Mouse (Mus musculus): ENCODE results near the gene Gm12830. TPM values are rescaled to one million over a fixed set of nuclear protein-coding genes. Genes with fewer than 3 reads are reported as not detected.

The Gm12830 gene
- not detected in 2 replicates for polyA plus RNA-seq (2012; rRNA removed)

DNA sequence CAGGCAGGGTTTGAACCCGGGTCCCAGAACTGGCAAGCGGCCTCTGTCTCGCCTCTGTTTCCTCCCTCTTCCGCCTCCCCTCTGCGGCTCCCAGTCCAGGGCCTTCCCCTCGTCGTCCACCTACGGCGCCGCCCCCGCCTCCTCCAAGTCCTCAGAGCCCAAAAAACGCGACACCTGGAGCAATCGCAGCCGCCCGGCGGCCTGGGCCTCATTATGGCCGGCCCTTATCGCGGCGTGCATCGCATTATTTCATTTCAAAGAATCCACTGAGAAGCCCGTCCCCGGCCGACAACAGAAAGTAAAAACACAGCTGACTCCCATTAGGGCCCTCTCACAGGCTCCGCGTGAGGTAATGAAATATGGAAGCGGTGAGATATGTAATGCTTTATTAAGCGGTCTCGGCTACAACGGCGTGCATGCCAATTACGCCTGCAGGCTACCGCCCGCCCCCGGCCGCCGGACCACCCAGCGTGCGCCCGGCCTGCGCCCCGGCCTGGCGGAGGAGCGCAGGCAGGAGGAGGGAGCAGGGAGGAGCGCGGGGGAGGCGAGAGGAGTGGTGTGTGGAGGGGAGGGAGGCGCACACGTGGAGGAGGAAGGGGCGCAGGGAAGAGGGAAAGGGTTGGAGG, at the start of gene Gm12830:
Gene Gm12830, plus strand, starts transcription at position 156 of the 626 bp plus-strand sequence.
- peak; percentile 41 for DNase-seq (ENCODE audit: low spot score)

GRCm38 (mm10) chr4:114773316-114773715, 48.2 kb upstream of the Gm12830 start:
- DNase-seq (ENCODE audit: low spot score) = no peak

DNA sequence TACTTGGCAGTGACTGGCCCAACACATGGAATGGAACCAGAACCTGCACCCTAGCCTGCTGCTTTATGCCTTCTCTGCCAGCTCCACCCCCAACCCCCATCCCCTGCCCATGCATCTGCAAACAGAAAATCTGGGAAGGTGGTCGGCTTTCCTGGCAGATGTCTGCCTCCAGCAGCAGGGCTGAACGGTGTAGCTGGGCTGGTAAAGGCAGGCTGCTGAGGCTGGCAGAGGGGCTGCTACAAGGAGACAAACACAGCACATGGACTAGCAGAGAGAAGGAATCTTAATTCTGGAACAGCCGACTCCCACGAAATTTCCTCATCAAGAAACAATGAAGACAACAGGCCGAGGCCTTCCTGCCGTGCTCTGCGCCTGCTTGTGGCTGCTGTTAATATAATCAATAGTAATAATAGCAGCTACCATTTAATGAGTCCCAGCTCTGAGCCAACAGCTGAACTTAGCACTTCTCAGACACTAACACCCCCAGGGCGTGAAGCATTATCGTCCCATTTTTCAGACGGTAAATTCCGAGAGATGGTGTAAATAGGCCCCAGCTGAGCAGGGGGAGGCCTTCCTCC, 43.8 kb upstream of the Gm12830 start:
- no peak for DNase-seq (ENCODE audit: low spot score)

DNA sequence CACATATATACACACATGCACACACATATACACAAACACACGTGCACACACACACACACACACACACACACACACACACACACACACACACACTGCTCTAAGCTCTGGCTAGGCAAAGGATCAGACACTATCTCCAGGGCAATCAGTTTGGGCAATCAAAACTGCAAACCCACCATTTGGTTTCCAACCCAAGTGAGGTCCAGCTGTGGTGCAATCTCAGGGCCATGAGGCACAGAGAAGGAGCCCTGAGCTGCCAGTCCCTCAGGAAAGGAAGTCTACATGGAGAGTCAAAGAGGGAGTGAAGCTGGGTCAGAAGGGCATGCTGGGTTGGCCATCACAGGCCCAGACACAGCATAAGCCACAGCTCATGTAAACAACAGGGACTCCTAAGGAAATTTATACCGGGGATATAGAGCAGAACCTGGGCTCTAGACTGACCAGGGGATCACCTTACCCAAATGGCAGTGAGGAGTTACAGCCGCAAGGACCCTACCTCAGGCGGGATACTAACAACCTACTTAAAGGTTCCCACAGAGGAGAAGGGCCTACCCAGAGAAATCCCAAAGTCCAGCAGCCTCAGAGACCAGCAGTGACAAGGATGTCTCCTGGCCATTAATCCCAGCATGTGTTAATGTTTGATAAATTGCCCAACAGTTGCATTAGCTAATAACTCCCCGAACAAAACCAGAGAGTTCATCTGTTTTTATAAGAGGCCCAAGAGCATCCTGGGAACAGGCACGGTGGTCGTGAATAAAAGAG, 42.6 kb upstream of the Gm12830 start:
- no peak for DNase-seq (ENCODE audit: low spot score)

- no peak for DNase-seq (ENCODE audit: low spot score)
Observed at GRCm38 (mm10) chr4:114779475-114779757, 42.1 kb upstream of the Gm12830 start.

DNA sequence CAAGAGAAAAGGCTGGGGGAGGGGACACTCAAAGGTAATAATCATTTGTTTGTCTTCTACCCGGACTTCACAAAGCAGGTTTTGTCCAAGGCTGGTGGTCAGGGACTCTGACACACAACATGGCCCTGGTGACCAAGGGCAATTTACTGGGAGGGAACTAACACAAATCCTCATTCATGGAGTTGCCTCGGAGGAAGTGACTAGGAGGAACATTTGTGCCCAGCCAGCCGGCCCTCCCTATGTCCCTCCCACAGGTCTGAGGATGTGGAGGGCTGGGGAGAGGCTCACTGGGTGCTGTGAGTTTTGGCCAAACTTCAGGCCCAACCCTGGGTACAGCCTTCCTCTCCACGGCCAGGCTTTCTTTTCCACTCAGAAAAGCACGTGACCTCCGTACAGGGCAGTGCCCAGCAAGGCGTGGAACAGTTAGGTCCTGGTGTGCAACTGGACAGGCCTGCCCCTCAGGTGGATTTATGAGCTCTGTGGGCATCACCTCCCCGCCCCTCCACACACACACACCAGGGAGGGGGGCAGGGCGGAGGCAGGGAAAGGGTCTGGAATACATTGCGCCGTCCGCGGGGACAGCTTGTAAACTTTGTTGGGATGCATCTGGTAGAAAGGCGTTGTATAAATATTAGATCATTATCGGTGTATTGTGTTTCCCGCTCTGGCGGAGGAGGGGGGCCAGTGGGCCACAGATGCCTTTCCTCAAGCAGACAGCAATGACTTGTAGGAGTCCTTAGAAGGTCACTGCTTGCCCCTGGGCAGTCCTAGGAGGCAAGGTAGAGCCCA, 41.6 kb upstream of the Gm12830 start:
- no peak for DNase-seq (ENCODE audit: low spot score)

- no peak for DNase-seq (ENCODE audit: low spot score)
Observed at GRCm38 (mm10) chr4:114782851-114783250, 38.7 kb upstream of the Gm12830 start.

DNA sequence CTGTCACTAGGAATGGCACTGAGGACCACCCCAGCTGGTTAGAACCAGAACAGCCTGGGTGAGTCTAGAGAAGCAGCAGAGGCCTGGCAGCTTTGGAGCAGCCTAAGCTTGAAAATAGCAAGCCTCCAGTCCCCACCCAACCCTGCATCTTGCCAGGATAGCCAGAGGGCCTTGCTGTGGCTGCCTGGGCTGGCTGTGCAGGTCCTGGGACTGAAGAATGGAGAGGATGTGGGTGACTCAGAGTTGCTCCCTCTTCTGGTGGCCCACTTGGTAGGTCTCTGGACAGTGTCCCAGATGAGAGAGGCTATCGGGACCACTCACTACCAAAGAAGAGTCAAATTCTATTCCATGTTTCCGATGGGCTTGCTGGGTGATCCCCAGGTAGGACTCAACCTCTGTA, 36.8 kb upstream of the Gm12830 start:
- no peak for DNase-seq (ENCODE audit: low spot score)

- DNase-seq (ENCODE audit: low spot score) = no peak
Observed at GRCm38 (mm10) chr4:114788856-114789255, 32.7 kb upstream of the Gm12830 start.

GRCm38 (mm10) chr4:114791650-114792049, 29.9 kb upstream of the Gm12830 start:
- no peak for DNase-seq (ENCODE audit: low spot score)

DNA sequence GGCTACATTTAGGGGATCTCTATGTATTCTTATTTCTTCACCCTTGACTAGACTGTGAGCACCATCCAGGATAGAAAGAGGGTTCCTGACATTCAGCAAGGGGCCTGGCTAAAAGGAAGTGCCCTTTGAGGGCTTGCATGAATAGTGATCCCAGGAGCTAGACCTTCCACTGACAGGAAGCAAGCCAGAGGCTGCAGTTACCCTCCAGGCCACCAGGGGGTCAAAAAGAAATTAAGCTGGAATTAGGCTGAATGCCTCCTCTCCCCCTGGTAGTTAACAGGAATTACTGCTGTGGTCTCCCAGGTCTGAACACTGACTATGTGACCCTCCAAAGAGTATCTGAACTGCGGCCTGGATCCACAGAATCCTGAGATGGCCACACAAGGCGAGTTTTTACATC, 27.7 kb upstream of the Gm12830 start:
- no peak for DNase-seq (ENCODE audit: low spot score)

GRCm38 (mm10) chr4:114797254-114797914, 24.1 kb upstream of the Gm12830 start:
- DNase-seq (ENCODE audit: low spot score) = no peak

GRCm38 (mm10) chr4:114798041-114798624, 23.4 kb upstream of the Gm12830 start:
- no peak for DNase-seq (ENCODE audit: low spot score)

DNA sequence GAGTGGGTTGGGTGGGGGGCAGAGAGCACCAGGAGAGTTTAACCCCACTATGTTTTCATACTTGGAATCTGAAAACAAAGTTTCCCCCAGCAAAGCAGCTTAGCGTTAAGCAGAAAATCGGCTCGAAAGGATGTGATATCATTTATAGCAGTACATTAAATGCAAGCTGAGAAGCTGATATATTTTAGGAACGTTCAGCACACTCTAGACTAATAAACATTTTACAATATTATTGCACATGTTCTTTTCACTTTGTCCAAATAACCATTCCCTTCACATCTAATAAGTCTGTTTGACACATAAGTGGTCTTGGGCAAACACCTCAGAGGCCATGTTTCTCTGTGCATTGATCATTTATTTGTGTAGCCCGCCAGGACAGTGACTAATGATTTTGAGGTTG, 17.4 kb upstream of the Gm12830 start:
- DNase-seq (ENCODE audit: low spot score) = no peak

DNA sequence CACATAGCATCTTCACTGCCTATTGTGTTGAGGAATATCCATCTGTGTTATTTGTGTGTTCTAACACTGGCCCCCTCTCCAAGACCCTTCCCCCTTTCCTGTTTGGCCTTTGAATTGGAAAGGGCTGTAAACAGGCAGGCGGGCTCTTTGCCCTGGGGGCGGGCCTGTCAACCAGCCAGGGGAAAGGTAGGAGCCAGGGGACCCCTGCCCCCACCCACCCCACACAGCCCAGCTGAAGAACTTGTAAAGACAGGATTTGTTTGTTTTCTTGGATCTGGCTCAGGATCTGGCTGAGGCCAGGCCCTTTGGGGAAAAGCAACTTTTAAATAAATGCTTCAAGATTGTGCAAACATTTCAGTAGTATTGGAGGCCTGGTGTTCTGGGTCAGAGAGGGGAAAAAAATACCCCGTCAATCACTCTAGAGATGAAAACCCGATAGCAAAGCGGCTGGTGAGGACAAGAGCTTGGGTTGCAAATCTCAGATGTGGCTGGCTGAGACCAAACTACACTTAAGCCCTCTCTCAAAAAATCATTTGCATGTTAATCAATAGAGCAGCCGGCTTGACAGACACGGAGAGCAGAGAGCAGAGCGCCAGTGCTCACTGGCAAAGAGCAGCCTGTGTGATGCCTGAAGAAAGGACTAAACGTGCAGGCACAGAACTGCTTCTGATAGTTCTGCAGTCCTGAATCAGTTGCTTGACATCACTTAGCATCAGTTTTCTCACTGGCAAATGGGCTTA, 2.4 kb upstream of the Gm12830 start:
- DNase-seq (ENCODE audit: low spot score) = no peak

- DNase-seq (ENCODE audit: low spot score) = no peak
Observed at GRCm38 (mm10) chr4:114834770-114835581, 13.5 kb downstream of the Gm12830 start.

DNA sequence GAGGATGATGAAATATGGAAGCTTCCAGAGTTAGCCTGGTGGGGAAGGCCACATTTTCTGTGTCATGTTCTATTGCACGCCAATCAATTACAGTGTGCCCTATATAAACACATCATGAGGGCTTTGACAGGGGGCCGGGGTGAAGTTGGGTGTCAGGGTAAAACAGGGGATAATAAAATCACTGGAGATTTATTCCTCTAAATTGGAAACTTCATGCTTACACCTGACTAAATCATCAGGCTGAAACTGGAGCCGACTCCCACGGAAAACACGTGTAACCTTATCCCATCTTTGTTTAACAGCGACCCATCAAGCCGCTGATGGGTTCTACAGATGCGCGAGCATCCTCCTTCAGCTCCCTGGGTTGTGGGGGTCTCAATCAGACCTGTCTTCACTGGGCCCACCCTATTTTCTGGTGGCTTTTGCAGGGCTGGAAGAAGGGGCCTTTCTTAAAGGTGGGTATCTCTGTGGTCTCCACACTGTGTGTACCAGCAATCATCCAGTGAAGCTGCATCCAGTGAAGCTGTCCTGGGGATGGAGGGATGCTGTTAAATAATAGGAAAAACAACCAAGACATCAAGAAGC, 19.9 kb downstream of the Gm12830 start:
- DNase-seq (ENCODE audit: low spot score) = no peak

DNA sequence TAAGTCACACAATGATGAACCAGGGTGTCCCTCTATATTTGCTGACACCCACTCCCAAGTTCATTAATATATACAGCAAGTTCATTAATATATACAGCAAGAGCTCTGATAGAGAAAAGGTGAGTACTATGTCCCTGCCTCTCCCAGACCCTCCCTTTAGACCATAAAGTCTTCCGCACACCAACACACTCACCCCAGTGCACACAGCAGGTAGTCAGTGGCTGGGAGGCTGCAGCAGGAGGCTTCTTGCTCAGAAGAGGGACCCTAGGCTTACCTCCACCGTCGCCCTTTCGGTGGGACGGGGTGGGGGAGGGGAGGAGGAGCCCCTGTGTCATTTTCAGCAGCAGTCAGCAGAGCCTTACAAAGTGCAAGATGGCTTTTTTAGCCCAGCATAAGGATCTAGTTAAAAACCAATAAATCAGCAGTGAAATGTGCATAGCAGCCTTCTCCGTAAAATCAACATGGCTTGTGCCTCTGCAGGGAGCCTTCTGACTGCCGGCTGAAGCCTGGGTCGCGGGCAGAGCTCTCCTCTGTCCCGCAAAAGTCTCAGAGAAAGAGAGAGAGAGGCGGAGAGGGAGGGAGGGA, 20.9 kb downstream of the Gm12830 start:
- DNase-seq (ENCODE audit: low spot score) = no peak

GRCm38 (mm10) chr4:114843097-114843721, 21.7 kb downstream of the Gm12830 start:
- DNase-seq (ENCODE audit: low spot score) = no peak
